Mouse (Mus musculus) urinary bladder, postnatal 14 days (tissue): ENCODE measurements around the gene Fmo4.

Experiments used
- DNase-seq: peaks from one replicate; pipeline ENCODE4 v3.0.0; 2021; ENCODE audit warnings: low spot score

Gene Fmo4

GRCm38 (mm10) chr1:162813836-162814156, at the start of gene Fmo4:
Fmo4 (minus strand) TSS chr1:162813972.
- peak; percentile 57 for DNase-seq

GRCm38 (mm10) chr1:162862328-162862727, 48.6 kb upstream of the Fmo4 start:
- DNase-seq, result no peak

- DNase-seq, result no peak
Measured at GRCm38 (mm10) chr1:162859996-162860605, 46.3 kb upstream of the Fmo4 start.

GRCm38 (mm10) chr1:162859545-162859976, 45.8 kb upstream of the Fmo4 start:
- DNase-seq, result no peak

- no peak for DNase-seq
Measured at GRCm38 (mm10) chr1:162858748-162859130, 45.0 kb upstream of the Fmo4 start.

- no peak for DNase-seq
Measured at GRCm38 (mm10) chr1:162857766-162858747, 44.3 kb upstream of the Fmo4 start.

GRCm38 (mm10) chr1:162853812-162854482, 40.2 kb upstream of the Fmo4 start:
- DNase-seq, result no peak

GRCm38 (mm10) chr1:162847554-162847953, 33.8 kb upstream of the Fmo4 start:
- no peak for DNase-seq

- DNase-seq, result no peak
Measured at GRCm38 (mm10) chr1:162840211-162840610, 26.4 kb upstream of the Fmo4 start.

- DNase-seq, result no peak
Measured at GRCm38 (mm10) chr1:162838976-162839375, 25.2 kb upstream of the Fmo4 start.

GRCm38 (mm10) chr1:162834342-162834741, 20.6 kb upstream of the Fmo4 start:
- no peak for DNase-seq

- DNase-seq, result no peak
Measured at GRCm38 (mm10) chr1:162832574-162832953, 18.8 kb upstream of the Fmo4 start.

GRCm38 (mm10) chr1:162831838-162832573, 18.2 kb upstream of the Fmo4 start:
- no peak for DNase-seq

GRCm38 (mm10) chr1:162819280-162819679, 5.5 kb upstream of the Fmo4 start:
- no peak for DNase-seq

- DNase-seq, result no peak
Measured at GRCm38 (mm10) chr1:162815381-162816127, 1.8 kb upstream of the Fmo4 start.

GRCm38 (mm10) chr1:162814932-162815331, 1.2 kb upstream of the Fmo4 start:
- no peak for DNase-seq

- no peak for DNase-seq
Measured at GRCm38 (mm10) chr1:162813143-162813835, 483 bp downstream of the Fmo4 start.

- no peak for DNase-seq
Measured at GRCm38 (mm10) chr1:162808541-162808940, 5.2 kb downstream of the Fmo4 start.

GRCm38 (mm10) chr1:162807441-162807840, 6.3 kb downstream of the Fmo4 start:
- DNase-seq, result no peak

GRCm38 (mm10) chr1:162805011-162805410, 8.8 kb downstream of the Fmo4 start:
- DNase-seq, result no peak

GRCm38 (mm10) chr1:162796441-162796840, 17.3 kb downstream of the Fmo4 start:
- no peak for DNase-seq
